Mouse (Mus musculus) ES-E14 (cell line): ENCODE results near the gene Banf1. TPM values are rescaled to one million over a fixed set of nuclear protein-coding genes. Genes with fewer than 3 reads are reported as not detected.

ENCODE experiments used
- DNase-seq: peaks from one replicate; pipeline ENCODE4 v3.0.0-alpha.2; 2013; ENCODE audit warnings: low read depth, low spot score
- H3K27ac ChIP-seq: 2 replicates; pipeline ENCODE4 v1.5.1; 2012; ENCODE audit warnings: low read depth, mild to moderate bottlenecking, low read length, moderate library complexity, mixed read lengths; ENCODE audit not compliant: poor library complexity, insufficient read depth, severe bottlenecking
- H3K36me3 ChIP-seq: 2 replicates; pipeline ENCODE4 v1.6.1; 2012; ENCODE audit warnings: mild to moderate bottlenecking, low read length, moderate library complexity, mixed read lengths; ENCODE audit not compliant: control insufficient read depth, poor library complexity, insufficient read depth, severe bottlenecking
- H3K4me1 ChIP-seq, 2 experiments: fragments of 150-350 bp in 1 of 2; sonication (generic) in 1 of 2; 2 replicates each; pipeline ENCODE4 v1.6.1; 2012; ENCODE audit warnings: low read length in 2 of 2, mild to moderate bottlenecking in 1 of 2, mixed read lengths in 1 of 2; ENCODE audit not compliant: control insufficient read depth in 2 of 2, insufficient read depth in 2 of 2, poor library complexity in 1 of 2
- H3K4me3 ChIP-seq, 2 experiments: fragments of 150-350 bp in 1 of 2; sonication (generic) in 1 of 2; 2 replicates each; pipeline ENCODE4 v1.5.1; 2012; ENCODE audit warnings: low read length in 2 of 2, low read depth in 1 of 2, mild to moderate bottlenecking in 1 of 2, mixed read lengths in 1 of 2; ENCODE audit not compliant: insufficient read depth in 1 of 2, poor library complexity in 1 of 2, severe bottlenecking in 1 of 2
- H3K9ac ChIP-seq: 2 replicates; pipeline ENCODE4 v1.6.1; 2012; ENCODE audit warnings: low read depth, mild to moderate bottlenecking, low read length, mixed read lengths; ENCODE audit not compliant: poor library complexity, insufficient read depth, severe bottlenecking
- H3K9me3 ChIP-seq: fragments of 150-350 bp; sonication (generic); 2 replicates; pipeline ENCODE4 v1.6.1; 2012; ENCODE audit warnings: low read depth, mild to moderate bottlenecking, low read length; ENCODE audit not compliant: control insufficient read depth, insufficient read depth
- CHD2 ChIP-seq: IDR thresholded peaks from 2 replicates; pipeline ENCODE4 v1.6.1; 2014; ENCODE audit warnings: mild to moderate bottlenecking, low read depth, low read length, inconsistent platforms
- HCFC1 ChIP-seq: IDR thresholded peaks from 2 replicates; pipeline ENCODE4 v1.6.1; 2012; ENCODE audit warnings: low read length, inconsistent platforms, borderline replicate concordance; ENCODE audit not compliant: insufficient read depth
- MAFK ChIP-seq: IDR thresholded peaks from 2 replicates; pipeline ENCODE4 v1.6.1; 2014; ENCODE audit warnings: mild to moderate bottlenecking, low read depth, low read length, inconsistent platforms; ENCODE audit not compliant: insufficient read depth
- ZC3H11A ChIP-seq: IDR thresholded peaks from 2 replicates; pipeline ENCODE4 v1.6.1; 2012; ENCODE audit warnings: low read depth, mild to moderate bottlenecking, inconsistent platforms, low read length, borderline replicate concordance
- ZNF384 ChIP-seq: IDR thresholded peaks from 2 replicates; pipeline ENCODE4 v1.6.1; 2012; ENCODE audit warnings: low read depth, low read length, inconsistent platforms
- in situ Hi-C, 2 experiments: fragments of 600-800 bp; cut with MboI; formaldehyde crosslinking; loops; one replicate each; pipeline ENCODE4 v1.15.1; 2025; ENCODE audit warnings: low sequenced_read_pairs in 2 of 2, inconsistent platforms in 1 of 2; ENCODE audit not compliant: unreplicated experiment in 2 of 2
- total RNA-seq: library from RNA; depleted of rRNA; stranded (reverse); fragments of 300-350 nt; gene quantifications from 2 replicates; pipeline ENCODE4 v1.2.3, GENCODE M21; 2012

Gene Banf1
- total RNA-seq, 1 experiment, result 213 TPM

DNA sequence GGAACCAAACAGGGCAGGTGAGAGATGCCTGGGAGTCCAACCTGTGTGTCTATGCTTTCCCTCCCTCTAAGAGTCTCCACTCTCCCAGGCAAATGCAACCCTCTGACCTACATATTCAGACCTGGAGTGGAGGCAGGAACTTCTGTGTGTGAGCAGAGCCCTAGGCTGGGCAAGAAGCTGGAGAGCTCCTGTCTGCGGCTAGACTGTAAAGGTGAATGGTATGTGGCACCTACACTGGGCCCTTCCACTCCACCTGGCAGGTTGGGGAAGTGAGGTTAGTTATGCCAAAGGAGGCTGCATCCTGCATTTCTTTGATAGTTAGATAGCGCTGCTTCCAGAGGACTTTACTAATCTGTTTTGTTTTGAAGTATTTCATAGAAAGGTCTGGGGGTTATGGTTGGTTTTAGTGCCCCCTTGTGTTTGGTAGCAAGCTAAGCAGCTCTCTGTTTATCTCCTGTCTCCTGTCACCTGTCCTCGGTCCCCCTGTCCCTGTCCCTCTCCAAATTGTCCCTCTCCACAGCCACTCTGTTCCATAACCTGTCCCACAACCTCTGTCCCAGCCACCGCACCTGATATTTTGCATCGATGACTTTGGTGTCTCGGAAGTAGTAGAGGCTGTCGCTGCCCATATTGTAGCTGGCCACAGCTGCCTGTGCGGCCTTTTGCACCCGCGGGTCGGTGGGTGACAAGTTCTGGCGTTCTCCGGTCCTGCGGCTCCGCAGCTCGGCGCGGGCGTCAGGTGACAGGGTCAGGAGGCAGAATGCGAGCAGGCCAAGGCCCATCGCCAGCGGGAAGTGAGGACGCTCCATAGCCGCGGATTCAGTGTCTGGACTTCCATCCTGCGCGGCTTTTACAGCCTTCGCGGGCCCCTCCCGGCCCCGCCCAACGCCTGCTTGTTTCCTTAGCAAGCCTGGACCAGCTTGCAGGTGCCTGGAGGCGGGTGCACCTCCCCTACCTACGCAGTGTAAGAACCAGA is 18.2 kb downstream of the Banf1 start:
- H3K4me3 ChIP-seq, result peak overlapping the region; percentile 55 to 62
- TF ChIP-seq HCFC1 (no peak), ZC3H11A (no peak), ZNF384 (no peak)
- H3K9me3 ChIP-seq, result no peaks in the 10 kb centered on the region
- H3K4me1 ChIP-seq, result no peaks in the 10 kb centered on the region
- DNase-seq, result no peak
- no peak overlapping the region for H3K27ac ChIP-seq
- peak overlapping the region; percentile 39; the same call in 1 of the 2 replicates for H3K9ac ChIP-seq
- no peaks in the 10 kb centered on the region for H3K36me3 ChIP-seq
- in situ Hi-C loops, result no loop called here

- H3K27ac ChIP-seq, result no peak overlapping the region
- H3K36me3 ChIP-seq, result no peaks in the 10 kb centered on the region
- H3K9ac ChIP-seq, result no peak overlapping the region
- no peak for TF ChIP-seq MAFK
- TF ChIP-seq CHD2, result no peak
- TF ChIP-seq HCFC1, result no peak
- no peak for TF ChIP-seq ZC3H11A
- TF ChIP-seq ZNF384, result no peak
- no peaks in the 10 kb centered on the region for H3K9me3 ChIP-seq
- in situ Hi-C loops, result no loop called here
- H3K4me1 ChIP-seq, result no peaks in the 10 kb centered on the region
- DNase-seq, result no peak
- H3K4me3 ChIP-seq, result no peak overlapping the region
Observed at GRCm38 (mm10) chr19:5348064-5348463, 18.9 kb downstream of the Banf1 start.

DNA sequence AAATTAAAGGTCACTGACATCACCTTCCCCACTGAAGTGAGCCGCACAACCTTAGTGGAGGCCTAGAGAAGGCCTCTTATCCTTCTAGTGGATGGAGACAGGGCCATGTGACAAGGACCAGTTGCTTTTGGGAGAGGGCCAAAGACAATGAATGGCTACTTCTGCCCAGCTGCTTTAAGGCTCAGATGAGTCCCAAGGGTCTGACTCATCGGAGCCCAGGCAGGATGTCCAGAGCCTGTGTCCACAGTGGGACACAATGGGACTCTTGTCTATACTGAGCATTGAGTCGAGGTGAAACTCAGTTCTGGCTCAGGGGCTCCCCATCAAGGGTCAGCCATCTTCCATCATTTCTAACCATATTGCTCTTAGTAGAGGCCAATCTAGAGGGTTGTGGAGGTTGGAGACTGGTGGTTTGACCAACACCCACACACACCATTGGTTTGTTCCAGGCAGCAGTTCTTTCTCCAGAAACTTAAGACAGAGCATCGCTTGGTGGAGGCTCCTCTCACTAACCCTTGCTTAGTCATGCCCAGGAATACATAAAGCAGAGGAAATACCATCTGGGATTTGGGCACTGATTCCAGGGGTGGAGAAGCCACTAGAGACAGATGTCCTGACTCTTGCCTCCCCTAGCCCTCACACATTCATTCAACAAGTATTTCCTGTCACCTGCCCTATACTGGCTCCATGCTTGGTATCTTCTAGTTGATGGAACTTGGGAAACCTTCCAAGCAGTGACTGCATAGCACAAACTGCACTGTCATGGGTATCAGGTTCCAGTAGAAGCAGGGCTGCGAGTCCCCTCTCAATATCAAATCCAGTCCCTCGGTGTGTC is 21.5 kb downstream of the Banf1 start:
- H3K36me3 ChIP-seq, result no peaks in the 10 kb centered on the region

DNA sequence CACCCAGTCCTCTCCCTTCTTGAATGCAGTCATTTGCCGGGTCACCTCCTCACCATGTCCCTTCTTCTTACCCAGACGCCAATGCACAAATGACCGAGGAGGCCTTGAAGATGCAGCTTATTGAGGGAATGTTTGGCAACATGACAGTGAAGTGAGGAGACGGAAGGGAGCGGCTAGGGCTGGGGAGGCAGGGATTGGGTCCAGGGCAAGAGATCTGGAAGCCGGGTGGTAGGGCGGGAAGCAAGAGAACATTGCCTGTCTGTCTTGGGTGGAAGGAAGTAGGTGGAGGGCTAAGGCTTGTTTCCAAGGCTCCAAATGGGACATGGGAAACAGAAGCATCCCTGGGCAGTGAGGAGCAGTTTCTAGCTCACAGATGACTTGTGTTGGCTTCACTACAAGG is 25.6 kb downstream of the Banf1 start:
- Histone ChIP-seq H3K36me3 (no peaks in the 10 kb centered on the region), H3K4me1 (no peaks in the 10 kb centered on the region; a peak in 1 of 4 replicates), H3K9me3 (no peaks in the 10 kb centered on the region), H3K9ac (no peak overlapping the region), H3K27ac (no peak overlapping the region), H3K4me3 (no peak overlapping the region)
- TF ChIP-seq ZNF384 (no peak), ZC3H11A (no peak), MAFK (no peak), HCFC1 (no peak)
- in situ Hi-C loops, result no loop called here
- no peak for DNase-seq

More for the DNA sequence above, 21.5 kb downstream of the Banf1 start:
- TF ChIP-seq CHD2 (no peak), HCFC1 (no peak), ZNF384 (no peak), ZC3H11A (no peak), MAFK (no peak)
- Histone ChIP-seq H3K4me3 (no peak overlapping the region), H3K9ac (no peak overlapping the region), H3K27ac (no peak overlapping the region), H3K4me1 (no peaks in the 10 kb centered on the region), H3K9me3 (no peaks in the 10 kb centered on the region)
- no peak for DNase-seq
- in situ Hi-C loops, result no loop called here
